Mouse (Mus musculus): ENCODE results near the gene Sod2.
"Not testable (repeated sequence)": the region's sequence is repeated elsewhere in the genome, so short reads cannot be mapped to it uniquely, and the experiment has no call there.

GRCm38 (mm10) chr17:13067864-13068385 lies 61.3 kb downstream of the Sod2 start:
- not testable (repeated sequence) for TF ChIP-seq POLR2A (IDR thresholded peaks at IDR 0.05; ENCODE audit: borderline replicate concordance, extremely low read depth, low read depth, low read length); CTCF (IDR thresholded peaks at IDR 0.05; ENCODE audit: insufficient read depth, low read length)

Measured in lung, adult 2 months (tissue).